Mouse (Mus musculus): Measurements from ENCODE around the gene Bcat2.

DNA sequence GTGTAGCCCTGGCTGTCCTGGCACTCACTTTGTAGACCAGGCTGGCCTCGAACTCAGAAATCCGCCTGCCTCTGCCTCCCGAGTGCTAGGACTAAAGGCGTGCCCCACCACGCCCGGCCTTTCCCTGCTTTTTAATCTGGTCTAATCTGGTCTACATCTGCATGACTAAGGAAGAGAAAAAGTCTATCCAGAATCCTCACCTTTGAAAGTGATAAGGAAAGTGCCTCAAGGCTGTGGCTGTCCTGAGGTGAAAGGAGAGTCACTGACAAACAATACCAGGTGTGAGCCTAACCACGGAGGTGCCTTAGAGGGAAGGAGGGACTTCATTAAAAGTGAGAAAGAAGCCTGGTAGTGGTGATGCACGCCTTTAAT lies 18.5 kb upstream of the Bcat2 start:
- no peak for TF ChIP-seq POLR2A (IDR thresholded peaks at IDR 0.05; ENCODE audit: control insufficient read depth, low read depth, low read length)
- TF ChIP-seq CTCF (IDR thresholded peaks at IDR 0.05; ENCODE audit: control insufficient read depth, insufficient read depth, insufficient replicate concordance, low read depth, low read length): no peak

Measured in testis, adult 2 months (tissue).